Mouse (Mus musculus): ENCODE measurements at regions not wholly inside any gene's neighbourhood (a gene's known extent, or its start where the extent isn't known, plus 50 kb on each side); places are given as distances from the start of the nearest gene placed in this dataset.

DNA sequence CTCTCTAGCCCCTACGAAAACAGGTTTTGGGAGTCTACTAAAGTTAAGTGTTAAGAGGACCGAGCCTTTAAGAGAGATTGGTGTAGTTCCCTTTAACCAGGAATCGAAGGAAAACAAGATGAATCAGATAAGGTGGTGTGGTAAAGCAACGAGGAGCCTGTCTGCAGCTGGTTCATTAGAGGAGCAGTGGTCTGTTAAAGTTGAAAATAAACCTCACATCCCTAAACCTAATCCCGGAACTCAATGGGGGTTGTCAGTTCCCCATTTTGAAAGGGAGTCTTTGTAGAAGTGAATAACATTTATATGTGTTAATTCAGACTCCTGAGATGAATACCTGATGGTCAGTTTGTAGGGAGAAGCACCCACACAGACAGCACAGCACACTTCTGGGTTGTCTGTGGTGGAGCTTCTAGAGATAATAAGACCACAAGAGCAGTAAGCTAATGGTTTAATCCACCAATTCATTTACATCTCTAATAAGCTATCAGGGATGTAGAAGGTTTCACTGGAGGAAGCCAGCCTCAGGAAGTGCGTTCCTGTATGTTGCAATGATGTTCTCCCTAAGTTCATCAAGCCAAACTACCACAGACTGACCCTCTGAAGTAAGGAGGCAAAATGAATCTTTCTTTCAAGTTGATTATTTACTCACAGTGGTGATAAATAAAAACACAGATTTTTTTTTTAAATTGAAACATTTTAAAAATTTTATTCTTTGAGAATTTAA is 318.9 kb upstream of the Nrp1 start:
- no peak for DNase-seq (ENCODE audit: extremely low spot score, low spot score)

- DNase-seq (ENCODE audit: extremely low spot score, low spot score): no peak
These were observed 315.5 kb upstream of the Nrp1 start for GRCm38 (mm10) chr8:128042877-128043276.

- no peak for DNase-seq (ENCODE audit: extremely low spot score, low spot score)
These were observed 315.0 kb upstream of the Nrp1 start for GRCm38 (mm10) chr8:128043392-128043791.

- DNase-seq (ENCODE audit: extremely low spot score, low spot score): no peak
These were observed 302.2 kb upstream of the Nrp1 start for GRCm38 (mm10) chr8:128056251-128056650.

DNA sequence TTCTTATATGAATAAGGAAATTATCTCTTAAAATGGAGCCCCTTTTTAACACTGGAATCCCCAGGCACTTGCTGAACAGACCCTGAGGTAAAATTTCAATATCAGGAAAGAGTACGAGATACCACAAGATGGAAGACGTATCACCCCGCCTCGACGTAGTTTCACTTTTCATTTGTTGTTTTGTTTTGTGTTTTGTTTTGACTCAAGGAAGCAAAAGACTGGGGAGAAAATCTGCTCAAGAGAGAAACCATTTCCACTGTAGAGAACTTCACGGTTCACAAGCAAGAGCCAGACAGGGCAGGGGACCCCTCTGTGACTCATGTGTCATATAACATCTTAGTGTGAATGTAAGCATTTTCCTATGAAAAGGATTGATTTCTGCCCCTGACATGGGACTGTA is 300.6 kb upstream of the Nrp1 start:
- DNase-seq (ENCODE audit: extremely low spot score, low spot score): no peak

DNA sequence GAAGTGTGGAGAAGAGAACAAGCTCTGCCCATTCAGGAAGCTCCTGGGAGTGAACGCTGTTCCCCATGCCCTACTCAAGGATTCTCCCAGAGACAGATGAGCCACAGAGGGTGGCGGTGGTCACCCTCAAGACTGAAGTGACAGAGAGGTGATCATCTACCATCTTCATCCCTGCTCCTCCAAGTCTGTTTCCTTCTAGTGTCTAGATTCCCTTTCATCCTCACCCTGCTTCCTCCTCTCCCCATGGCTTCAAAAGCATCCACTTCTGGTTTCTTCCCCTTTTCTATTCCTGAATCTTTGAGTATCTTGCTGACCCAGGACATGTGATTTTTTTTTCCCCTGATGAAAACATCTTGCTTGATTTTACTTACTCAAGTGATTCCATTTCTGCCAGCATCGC is 298.6 kb upstream of the Nrp1 start:
- DNase-seq (ENCODE audit: extremely low spot score, low spot score): no peak

DNA sequence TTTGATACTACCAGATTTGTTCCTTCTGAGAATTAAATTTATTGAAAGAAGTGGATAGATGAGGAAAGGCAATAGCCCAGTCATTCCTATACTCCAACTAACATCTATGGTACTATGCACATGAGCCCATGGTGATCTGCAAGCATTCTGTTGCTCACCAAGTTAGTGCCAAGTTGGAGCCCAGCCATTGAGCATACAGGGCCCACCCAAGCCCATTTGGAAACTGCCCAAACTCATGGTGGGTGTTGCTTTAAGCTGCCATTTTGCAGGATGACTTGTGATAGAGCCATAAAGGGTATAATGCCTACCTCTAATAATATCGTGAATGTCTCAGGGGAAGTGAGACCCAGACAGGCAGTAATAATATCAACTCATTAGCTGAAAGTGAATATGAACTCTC is 294.2 kb upstream of the Nrp1 start:
- DNase-seq (ENCODE audit: extremely low spot score, low spot score): no peak

- DNase-seq (ENCODE audit: extremely low spot score, low spot score): no peak
These were observed 293.3 kb upstream of the Nrp1 start for GRCm38 (mm10) chr8:128065127-128065526.

- no peak for DNase-seq (ENCODE audit: extremely low spot score, low spot score)
These were observed 292.3 kb upstream of the Nrp1 start for GRCm38 (mm10) chr8:128065964-128066680.

GRCm38 (mm10) chr8:128069749-128070148 is 288.7 kb upstream of the Nrp1 start:
- no peak for DNase-seq (ENCODE audit: extremely low spot score, low spot score)

GRCm38 (mm10) chr8:128075566-128075965 is 282.8 kb upstream of the Nrp1 start:
- no peak for DNase-seq (ENCODE audit: extremely low spot score, low spot score)

- DNase-seq (ENCODE audit: extremely low spot score, low spot score): no peak
These were observed 282.2 kb upstream of the Nrp1 start for GRCm38 (mm10) chr8:128076226-128076625.

DNA sequence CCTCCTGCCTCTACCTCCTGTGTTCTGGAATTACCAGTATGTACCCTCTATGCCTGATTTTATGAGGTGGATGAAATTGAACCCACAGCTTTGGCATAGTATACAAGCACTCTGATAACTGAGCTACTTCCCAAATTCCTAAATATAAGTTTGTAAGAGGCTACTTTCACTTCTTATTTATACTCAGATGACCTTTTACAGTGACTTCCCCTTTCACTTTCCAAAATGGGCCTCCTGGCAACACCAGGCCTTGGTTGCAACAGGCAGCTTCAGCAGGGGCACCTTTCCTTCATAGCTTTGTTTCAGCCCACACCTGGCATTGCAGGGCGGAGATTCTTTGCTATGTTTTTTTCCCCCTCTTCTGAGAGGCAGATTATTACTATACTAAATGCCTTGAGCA is 279.7 kb upstream of the Nrp1 start:
- DNase-seq (ENCODE audit: extremely low spot score, low spot score): no peak

DNA sequence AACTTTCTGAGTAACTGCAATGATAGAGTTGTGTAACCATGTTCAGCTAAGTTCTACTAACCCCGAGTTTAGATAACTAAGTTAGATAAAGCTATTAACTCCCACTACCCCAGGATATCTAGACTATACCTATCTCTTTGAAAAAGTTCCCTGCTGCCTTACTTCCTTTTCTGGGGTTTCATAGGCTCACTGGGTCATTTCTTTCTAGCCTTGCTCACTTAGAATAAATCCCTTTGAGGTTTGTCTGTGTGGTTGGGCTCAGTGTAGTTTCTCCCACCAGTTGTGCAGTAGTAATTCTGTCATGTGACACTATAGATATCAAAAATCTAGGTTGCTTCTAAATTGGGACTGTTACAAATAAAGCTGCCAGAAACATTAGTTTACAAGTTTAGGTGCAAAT is 272.6 kb upstream of the Nrp1 start:
- no peak for DNase-seq (ENCODE audit: extremely low spot score, low spot score)

DNA sequence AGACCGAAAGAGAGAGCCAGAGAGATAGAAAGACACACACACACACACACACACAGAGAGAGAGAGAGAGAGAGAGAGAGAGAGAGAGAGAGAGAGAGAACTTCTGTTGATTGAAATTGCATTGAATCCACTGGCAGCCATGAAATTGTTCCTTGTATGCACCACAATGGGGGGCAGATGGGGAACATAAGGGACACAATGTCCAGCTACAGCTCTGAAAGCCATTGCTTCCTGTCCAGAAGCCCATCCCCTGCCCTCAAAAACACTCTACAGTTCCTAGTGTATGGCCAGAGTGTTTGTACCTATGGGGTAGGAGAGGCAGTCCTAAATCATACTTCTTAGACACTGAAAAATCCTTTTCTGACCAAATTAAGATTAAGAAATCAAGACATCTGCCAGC is 270.9 kb upstream of the Nrp1 start:
- DNase-seq (ENCODE audit: extremely low spot score, low spot score): peak; percentile 14

GRCm38 (mm10) chr8:128092826-128093225 is 265.6 kb upstream of the Nrp1 start:
- no peak for DNase-seq (ENCODE audit: extremely low spot score, low spot score)

- DNase-seq (ENCODE audit: extremely low spot score, low spot score): no peak
These were observed 263.0 kb upstream of the Nrp1 start for GRCm38 (mm10) chr8:128095451-128095850.

DNA sequence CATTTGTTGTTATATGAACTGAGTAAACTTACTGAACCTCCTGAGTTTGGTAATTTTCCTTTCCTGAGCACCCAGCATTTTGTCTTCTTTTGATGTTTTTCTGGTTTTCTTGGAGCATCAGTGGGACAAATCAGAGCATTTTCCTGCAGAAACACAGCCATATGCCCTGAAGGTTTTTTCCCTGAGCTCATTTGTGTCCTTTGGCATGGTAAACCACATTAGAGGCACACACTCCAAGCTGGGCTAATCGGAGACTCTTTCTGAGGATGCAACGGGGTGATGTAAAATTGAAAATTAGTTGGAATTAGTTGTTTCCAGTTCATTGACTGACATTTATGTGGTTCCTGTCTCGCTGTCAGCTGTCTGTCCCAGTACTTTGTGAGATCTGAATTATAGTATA is 260.8 kb upstream of the Nrp1 start:
- DNase-seq (ENCODE audit: extremely low spot score, low spot score): no peak

- DNase-seq (ENCODE audit: extremely low spot score, low spot score): no peak
These were observed 255.0 kb upstream of the Nrp1 start for GRCm38 (mm10) chr8:128103380-128103779.

DNA sequence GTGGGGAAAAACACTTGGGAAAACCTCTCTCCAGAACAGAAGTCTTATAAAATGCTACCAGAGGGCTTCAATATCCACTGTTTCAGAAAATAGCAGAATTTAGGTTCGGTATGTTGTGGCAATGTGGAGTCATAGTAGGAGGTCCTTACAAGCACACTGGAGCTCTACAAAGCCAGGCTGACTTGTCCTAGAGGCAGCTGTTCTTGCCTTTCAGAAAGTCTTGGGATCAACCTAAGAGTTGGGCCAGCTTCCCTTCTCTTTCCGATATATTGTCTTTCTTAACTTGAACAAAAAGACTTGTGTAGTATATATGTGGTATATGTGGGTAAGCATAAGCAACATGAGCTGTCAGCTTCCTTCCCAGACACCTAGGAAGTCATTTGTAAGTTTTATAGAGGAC is 251.8 kb upstream of the Nrp1 start:
- no peak for DNase-seq (ENCODE audit: extremely low spot score, low spot score)

GRCm38 (mm10) chr8:128107041-128107440 is 251.4 kb upstream of the Nrp1 start:
- DNase-seq (ENCODE audit: extremely low spot score, low spot score): no peak

DNA sequence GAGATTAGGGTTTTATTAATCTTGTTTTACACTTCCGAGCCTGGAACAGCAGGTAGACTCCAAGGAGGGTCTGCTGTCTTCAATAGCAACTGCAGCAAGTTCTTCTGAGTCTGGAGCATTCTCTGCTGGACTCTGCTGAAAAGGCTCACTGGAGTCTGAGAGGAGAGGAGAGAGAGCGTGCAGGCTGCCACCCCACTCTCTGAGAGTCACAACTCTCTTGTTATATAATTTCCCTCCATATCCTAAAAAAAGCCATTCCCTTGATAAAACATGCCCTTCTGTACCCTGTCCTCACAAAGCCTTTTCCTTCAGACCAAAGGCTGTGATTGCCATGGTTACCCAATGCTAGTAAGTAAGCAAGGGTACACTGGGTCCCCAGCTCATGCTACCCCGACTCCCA is 249.4 kb upstream of the Nrp1 start:
- no peak for DNase-seq (ENCODE audit: extremely low spot score, low spot score)

DNA sequence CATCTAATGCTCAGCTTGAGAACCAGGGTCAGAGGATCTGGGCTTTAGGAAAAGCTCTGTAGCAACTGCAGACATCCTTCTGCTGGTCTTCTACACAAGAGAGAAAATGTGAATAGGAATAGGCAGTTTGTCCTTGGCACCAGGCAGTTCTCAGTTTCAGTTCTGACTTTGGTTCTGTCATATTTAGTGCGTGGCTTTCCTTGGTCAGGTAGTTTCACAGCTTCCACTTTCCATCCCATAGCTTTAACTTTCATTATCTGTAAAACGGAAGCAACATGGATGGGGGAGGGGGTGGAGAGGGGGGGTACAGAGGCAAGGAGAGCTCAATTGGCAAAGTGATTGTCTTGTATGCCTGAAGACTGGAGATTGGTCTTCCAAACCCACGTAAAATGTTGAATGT is 247.3 kb upstream of the Nrp1 start:
- no peak for DNase-seq (ENCODE audit: extremely low spot score, low spot score)

All from neural tube, embryonic 10.5 days (tissue).